Mouse (Mus musculus) cerebellum, adult 11-12 months (tissue): Measurements from ENCODE around the gene Kif2c.

Experiments
- DNase-seq: peaks from one replicate; pipeline ENCODE4 v3.0.0; 2022

Kif2c gene

DNA sequence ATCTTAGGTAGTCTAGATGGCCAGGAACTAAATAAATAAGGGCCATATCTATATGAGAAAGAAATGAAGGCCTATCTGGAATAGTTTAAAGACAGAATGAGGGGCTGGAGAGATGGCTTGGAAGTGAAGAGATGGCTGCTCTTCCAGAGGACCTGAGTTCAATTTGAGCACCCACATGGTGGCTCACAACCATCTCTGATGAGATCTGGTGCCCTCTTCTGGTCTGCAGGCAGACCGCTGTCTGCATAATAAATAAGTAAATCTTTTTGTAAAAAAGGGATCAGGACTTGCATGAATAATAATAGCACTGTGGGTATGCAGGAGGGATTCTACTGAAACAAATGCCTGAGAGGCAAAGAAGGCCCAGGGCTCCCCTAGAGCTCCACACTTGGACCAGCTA lies 69.2 kb downstream of the Kif2c start:
- no peak for DNase-seq

GRCm38 (mm10) chr4:117110985-117111384 lies 71.5 kb downstream of the Kif2c start:
- no peak for DNase-seq

DNA sequence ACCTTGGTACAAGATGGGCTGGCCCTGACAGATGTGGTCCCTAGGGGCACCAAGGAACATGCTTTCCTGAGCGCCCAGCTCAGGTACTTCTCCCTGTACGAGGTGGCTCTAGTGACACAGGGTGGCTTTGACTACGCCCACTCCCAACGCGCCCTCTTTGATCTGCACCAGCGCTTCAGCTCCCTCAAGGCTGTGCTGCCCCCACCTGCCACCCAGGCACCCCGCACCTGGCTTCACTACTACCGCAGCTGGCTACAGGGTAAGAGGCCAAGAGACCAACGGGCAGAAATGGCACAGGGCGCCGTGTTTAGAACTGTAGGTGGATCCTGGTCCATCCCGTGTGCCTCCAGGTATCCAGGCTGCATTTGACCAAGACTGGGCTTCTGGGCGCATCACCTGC lies 72.2 kb downstream of the Kif2c start:
- no peak for DNase-seq
